Mouse (Mus musculus) ZHBTc4 (cell line): ENCODE results near the gene Kyat3.
"Not testable (repeated sequence)": the region's sequence is repeated elsewhere in the genome, so short reads cannot be mapped to it uniquely, and the experiment has no call there.

ENCODE experiments used
- DNase-seq: peaks from one replicate; pipeline ENCODE4 v3.0.0-alpha.2; 2011; ENCODE audit warnings: low read depth, low spot score

Gene Kyat3

DNA sequence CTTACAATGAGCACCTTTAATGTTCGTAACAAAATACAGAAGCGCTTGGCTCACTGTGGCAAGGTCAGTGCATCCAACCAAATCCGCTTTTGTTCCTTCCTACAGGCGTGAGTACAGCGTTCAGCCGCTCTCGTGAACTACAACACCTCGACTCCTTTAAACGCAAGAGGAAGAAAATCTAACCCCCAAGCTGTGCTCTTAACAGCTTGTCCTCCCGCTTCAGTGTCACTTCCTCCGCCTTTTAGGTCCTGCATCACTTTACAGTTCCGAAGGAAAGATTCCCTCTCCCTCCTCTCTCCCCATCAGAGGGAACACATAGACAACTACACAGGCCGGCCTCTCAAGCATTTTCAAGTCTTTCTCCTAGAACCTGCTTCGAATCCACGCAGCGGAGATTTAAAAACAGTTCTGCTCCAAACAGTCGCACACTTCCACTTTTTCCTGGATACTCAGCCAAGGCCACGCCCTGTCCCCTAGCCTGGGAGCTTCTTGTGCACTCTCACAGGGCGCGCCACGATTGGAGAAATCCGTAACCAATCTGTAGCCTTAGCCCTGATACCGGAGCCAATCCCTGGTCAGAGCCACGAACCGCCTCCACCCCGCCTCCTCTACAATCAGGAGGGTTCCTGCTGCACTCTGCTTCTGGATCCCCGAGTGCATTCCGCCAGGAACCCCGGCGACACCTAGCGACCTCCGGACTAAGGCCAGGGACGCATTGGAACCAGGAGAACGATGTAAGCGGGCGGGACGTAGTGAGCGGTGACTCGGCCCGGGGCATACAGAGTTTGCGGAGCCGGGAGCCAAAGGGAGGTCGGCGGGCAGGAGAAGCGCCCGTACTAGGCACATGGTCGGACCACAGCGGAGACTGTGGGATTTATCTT is at the start of gene Kyat3:
Gene Kyat3, plus strand, starts transcription at position 610 of the 881 bp plus-strand sequence.
- DNase-seq: peak; percentile 99

DNA sequence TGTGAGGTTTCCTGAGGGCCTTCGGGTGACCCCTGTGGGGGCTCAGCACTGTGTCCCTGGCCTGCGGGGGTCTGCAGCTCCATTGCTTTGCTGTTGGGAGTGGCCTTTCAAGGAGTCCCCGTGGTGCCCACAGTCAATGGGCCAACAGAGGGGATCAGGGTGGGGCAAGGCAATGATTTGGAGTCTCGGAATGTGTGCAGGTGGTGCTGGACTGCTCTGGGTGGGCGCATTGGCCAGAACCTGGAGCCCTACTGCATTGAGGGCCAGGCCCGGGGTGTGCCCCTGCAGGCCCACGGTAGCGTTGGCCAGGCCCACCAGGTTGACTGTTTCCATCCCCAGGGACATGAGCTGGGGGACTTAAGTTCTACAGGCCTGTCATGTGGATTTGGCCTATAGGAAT is 36.1 kb upstream of the Kyat3 start:
- no peak for DNase-seq

DNA sequence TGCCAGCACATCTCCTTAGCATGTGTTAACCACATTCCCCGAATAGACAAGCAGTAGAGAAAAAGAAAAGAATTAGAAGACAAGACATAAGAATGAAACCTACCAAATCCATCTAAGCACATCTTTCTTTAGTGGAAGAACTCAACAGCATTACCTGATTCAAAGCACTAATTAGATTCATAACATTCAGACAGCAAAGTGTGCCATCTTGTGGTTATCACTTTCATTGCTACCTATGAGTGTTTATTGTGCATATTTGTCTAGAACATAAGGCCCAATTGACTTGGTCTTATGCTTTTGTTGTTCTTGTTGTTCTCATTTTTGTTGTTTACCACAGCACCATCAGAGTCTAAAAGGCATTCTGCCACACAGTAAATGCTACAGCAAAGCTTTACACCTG is 26.2 kb upstream of the Kyat3 start:
- peak; percentile 43 for DNase-seq

DNA sequence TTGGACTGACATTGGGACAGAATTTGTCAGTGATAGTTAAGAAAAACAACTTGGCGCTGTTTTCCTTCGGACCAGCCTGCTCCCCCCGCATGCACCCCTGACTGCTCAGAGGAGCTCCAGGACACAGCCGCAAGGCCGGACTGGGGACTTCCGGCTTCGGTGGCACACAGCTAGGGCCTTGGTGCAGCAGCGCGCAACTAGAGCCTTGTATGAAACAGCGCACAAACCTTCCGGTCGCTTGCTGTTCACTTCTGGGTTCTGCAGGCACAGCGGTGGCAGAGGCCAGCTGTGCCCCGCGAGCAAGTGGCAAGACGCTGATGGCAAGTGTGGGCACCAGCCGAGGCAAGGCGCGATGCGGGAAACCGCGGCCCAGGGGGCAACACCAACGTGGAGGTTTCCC is 12.9 kb upstream of the Kyat3 start:
- peak; percentile 68 for DNase-seq

DNA sequence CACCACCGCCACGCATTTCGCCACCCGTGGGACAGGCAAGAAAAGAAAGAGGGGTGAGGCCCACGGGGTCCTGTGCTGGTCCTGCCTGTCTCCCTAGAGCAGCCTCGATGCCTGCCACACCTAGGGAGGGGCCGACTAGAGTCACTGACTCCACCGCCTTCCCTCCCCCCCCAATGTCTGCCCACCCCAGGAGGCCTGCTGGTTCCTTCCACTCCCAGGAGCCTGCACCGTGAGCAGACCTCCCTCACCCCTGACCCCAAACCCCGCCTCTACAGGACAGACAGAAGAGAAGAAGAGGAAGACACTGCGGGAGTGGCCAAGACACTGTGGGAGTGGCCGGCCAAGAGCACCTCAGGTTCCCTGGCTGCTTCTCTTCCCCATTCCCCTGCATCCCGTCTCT is 12.5 kb upstream of the Kyat3 start:
- DNase-seq: peak; percentile 89

DNA sequence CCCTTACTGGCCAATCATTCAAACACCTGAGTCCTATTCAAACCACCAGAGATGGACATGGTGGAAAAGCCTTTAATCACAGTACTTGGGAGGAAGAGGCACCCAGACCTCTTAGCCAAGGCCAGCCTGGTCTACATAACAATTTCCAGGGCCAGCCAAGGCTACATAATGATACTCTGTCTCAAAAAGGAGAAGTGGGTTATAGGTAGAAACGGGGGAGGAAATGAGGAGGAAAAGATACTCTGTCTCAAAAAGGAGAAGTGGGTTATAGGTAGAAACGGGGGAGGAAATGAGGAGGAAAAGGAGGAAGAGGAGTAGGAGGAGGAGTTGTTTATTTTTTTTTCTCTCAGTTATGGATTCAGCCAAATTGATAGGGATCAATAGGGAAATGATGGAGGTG is 4.3 kb upstream of the Kyat3 start:
- no peak for DNase-seq

DNA sequence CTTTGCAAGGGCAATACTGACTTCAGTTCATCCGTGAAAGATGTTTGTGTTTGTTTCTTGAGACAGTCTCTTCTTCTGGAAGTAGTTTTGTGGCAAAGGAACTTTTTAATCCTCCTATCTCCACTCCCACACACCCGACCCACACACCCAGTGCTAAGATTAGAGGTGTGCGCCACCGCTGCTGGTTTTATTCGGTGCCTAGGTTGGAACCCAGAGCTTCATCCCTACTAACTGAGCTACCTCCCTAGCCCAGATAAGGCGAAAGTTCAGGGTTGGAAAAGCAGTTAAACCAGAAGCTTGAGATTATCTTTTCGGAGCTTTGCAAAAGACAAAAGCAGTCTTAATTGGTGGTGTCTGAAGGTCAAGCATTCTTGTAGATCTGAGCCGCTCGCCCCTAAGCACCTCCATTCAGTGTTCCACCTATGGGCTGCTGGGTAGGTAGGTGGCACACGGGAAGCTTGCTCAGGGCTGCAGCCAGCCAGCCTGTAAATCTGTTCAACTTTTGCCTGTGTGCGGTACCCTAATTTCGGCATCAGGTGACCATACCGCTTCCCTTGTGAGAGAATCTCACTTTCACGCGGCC is 647 bp downstream of the Kyat3 start:
- peak; percentile 39 for DNase-seq

DNA sequence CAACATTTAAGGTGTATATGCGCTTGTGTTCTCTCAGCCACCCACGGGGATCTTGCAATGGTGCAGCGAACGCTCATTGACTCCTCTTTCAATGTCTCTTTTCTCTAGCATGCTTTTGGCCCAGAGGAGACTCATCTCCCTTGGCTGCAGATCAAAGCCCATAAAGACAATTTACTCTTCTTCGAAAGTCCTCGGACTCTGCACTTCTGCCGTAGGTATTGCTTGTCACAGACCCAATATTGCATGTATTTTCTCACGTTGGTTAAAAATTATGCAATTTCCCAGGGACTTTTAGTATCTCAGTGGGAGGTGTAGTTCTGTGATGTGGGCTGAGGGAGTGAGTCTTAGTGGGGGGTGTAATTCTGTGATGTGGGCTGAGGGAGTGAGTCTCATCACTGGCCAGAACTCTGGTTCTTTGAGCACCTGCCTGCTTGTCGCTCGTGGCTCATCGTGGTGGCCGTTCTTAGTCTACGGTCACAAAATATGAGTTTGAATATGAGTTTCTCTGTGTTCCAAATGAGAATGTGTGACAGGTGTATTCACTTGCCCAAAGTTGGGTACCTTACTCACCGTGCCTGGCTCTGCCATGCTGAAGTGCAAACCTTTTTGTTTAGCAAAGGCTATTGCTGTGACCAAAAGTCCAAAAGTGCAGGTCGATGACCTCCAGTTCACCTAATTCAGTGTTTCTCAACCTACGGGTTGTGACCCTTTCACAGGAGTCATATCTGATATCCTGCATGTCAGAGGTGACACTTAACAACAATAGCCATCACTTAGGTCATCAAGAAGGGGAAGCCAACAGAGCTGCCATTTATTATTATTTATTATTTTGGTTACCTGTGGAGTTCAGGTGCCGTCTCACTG is 6.0 kb downstream of the Kyat3 start:
- no peak for DNase-seq

DNA sequence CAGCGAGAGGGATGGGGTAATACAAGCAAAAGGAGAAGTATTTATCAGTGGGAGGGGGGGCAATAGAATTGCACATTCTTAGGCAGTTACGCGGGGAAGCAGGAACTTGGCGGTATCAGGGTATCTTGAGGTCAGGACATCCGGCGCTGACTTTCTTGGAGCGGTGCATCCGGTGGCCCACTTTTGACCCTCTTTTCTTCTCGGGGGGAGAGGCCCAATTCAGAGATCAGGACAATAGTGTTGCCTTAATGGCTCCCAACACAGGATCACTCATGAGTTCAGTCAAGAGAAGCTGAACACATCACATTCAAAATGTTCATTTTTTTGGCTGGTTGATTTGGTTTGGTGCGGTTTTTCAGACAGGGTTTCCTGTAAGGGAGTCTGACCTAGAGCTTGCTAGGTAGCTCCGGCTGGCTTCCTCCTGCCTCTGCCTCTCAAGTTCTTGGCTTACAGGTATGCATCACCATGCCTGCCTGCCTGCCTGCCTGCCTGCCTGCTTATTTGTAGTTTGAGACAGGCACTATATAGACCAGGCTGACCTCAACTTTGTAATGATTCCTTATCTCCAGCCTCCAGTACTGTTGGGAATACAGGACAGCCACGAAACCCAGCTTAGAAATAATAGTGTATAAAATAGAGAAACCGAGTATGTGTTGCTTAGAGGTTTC is 7.5 kb downstream of the Kyat3 start:
- not testable (repeated sequence) for DNase-seq

DNA sequence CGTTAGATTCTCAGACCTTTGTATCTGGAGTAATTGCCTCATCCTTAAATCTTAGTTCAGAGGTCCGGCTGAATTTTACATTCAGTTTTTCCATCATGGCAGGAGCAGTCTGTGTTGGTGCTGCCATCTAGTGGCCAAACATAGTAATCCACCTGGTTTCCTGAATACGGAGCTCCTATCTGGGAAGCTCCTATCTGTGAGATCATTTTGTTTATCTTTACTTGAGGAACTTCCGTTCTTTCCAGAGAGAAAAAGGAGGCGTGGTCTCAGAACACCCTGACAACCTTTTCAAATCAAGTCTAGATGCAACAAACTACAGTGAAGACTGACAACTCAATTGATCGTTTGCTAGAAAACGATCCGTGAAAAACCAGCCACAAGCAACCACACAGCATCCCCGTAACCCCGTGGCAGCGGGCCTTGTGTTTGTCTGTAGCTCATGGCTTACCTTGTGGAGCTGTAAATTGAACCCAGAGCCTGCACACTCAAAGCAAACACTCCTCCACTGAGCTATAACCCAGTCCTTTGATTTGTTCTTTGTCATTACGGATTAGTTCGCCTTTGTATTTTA is 8.1 kb downstream of the Kyat3 start:
- peak; percentile 85 for DNase-seq

DNA sequence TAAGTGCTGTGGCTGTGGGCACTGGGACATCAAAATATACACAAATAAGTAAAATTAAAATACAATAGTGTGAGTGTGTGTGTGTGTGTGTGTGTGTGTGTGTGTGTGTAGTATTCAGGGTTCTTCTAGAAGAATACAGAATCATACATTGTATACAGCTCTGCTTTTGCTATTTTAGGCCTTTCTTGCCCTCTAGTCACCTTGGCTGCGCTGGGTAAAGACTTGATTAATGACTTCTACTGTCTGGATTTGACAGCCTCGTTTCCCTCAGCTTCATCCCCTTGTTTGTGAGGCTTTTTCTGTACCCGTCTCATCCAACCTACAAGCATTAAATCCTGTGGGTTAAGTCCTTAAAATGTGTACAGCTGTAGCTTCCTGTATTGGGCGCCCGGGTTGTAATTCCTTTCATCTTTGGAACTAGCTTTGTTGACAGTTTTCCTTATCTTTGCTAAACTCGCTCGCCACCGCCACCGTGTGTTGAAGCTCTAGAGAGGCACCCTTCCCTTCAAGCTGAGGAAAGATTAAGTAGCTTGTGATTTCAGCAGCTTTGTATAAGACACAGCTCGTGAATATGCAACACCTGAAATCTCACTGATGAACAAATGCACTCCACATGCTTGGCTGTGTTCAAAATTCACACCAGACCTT is 9.6 kb downstream of the Kyat3 start:
- peak; percentile 74 for DNase-seq

DNA sequence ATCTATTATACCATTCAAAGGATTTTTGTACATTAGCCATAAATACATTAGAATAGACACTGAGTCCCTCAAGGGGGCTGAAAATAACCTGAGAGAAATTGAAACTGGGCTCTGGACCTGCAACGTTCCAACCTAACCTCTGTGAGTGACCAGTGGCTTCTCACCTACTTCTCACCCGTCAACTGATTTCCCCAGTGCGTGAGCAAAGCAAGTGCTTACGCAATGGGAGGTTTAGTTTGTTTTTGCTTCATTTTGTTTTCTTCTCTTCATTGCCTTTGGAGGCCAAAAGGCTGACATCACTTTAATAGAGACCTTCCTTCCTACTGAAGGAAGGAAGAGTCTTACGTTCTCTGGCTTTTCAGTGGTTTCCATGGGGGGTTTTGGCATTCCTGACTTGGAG is 10.5 kb downstream of the Kyat3 start:
- no peak for DNase-seq

DNA sequence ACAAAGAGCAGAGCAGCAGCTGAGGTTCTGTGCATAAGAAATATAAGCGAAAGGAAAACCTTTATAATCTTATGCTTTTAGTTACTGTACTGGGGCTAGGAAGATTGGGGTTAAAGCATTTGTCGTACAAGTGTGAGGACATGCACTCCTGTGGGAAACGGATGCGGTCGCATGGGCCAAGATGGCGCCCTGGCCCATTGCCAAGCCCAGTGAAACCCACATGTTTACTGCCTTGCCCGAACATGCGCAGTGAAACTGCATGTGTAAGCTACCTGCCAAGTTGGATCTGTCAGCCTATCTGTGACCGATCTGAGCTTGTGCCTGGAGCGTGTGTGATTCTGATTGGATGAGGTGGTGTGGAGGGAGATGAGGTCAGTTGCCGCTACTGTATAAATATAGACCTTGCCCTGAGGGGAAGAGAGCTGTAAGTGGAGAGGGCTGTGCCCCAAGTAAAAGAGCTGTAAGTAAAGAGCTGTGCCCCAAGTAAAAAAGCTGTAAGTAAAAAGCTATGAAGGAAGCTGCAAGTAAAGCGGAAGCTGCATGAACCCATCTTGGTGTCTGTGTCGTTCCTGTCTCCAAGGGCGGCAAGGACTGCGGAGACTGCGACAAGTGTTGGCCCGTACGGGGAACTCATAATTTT is 11.7 kb downstream of the Kyat3 start:
- DNase-seq: not testable (repeated sequence)

DNA sequence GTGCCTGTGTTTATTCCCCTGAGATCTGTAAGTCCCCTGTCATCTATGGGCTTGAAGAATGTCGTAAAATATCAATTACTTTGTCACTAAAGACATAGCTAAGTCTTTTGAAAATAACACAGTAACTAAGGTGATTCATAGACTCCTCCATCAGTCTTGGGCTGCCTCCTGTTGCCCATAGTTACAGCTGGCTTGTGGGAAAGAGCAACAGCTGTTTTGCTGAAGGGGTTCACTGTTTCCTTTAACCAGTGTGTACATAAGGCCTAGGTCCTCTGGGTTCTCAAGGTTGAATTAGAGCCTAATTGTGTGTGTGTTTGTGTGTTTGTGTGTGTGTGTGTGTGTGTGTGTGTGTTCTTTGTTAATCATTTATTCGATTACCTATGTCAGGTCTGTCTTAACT is 24.6 kb downstream of the Kyat3 start:
- DNase-seq: no peak

DNA sequence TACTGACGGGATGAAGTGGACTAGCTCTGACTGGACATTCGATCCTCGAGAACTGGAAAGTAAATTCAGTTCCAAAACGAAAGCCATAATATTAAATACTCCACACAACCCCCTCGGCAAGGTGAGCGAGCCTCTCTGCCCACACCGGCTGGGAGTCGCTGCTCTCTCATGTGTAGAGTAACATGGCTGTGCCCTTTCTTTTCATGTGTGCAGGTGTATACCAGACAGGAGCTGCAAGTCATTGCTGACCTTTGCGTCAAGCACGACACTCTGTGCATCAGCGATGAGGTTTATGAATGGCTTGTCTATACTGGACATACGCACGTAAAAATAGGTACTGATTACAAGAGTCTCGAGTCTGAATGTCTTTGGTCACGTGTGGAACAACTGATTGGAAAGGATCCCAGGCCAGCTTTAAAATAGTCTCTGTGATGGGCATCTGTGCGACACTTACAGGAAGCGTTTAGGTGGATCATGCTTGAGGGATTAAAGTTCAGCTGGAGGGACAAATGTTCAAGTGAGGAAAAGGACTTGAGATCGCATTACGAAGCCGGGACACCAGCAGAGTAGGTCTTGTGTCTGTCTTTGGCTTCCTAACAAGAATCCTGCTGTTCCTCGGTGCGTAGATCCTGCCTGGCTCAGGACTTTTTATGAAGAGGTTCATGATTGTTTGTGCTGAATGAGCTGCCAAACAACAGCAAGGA is 25.3 kb downstream of the Kyat3 start:
- no peak for DNase-seq

DNA sequence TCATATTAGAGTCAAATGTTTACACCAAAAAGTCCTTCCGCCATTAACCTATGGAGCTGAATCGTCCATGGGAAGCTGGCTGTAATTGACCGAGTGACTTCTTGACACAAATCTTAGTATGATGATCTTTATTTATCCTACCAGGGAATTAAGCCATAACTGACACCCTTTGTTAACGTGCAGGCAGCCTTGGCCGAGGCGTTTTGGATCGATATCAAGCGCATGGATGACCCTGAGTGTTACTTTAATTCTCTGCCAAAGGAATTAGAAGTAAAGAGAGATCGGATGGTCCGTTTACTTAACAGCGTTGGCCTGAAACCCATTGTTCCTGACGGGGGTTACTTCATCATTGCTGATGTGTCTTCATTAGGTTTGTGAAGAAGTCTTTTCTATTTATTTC is 33.4 kb downstream of the Kyat3 start:
- DNase-seq: no peak

DNA sequence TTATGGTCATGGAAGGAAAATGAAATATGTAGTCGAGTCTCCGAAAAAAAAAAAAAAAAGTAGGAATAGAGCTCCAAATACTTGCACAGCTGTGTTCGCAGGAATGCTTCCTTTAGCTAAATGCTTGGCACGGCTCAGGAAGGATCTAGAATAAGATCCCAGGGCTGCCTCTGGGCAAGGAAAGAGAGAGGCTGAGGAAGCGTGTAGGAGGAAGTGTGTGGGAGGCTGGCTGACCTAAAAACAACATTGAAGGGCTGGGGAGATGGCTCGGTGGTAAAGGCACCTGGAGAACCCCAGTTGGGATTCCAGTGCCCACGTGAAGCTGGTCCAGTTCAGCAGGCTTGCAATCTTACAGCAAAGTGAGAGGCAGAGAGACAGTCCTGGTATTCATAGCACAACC is 40.0 kb downstream of the Kyat3 start:
- DNase-seq: no peak

DNA sequence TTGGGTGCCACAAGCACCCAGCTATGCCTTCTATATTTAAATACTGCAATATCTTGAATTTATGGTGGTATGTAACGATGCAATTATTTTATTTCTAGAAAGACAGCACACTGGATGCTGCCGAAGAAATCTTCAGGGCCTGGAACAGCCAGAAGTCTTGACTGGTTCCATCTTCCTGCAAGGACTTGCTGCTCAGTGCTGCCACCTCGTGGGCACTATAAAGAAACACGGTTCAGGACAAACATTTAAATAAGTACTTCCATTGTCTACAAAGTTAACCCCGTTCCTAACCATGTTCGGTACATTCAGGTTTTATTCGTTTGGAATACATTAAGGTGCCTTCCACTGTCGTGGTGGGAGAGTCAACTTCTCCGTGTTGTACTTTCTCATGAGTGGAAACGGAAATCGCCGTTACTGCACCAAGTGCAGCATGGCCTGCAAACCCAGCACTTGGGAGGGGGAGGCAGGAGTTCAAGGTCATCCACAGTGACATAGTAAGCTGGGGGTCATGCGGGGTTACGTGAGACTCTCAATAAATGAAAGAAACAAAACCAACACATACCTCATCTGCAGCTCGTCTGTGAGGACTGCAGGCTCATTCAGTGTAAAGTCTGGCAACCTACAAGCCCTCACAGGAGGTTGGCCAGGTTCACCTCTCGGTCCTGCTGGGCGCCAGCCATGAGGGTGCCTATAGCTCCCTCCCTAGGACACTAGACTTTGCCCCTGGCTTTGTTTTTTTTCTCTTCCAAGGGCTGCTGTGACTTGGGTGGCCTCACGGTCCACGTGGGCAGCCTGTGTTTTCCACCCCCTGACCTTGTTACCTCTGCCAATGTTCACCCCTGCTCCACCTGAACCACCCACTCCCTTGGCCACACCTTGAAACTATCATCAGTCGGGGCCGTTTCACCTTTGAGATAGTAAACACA is 43.4 kb downstream of the Kyat3 start:
- peak; percentile 90 for DNase-seq

DNA sequence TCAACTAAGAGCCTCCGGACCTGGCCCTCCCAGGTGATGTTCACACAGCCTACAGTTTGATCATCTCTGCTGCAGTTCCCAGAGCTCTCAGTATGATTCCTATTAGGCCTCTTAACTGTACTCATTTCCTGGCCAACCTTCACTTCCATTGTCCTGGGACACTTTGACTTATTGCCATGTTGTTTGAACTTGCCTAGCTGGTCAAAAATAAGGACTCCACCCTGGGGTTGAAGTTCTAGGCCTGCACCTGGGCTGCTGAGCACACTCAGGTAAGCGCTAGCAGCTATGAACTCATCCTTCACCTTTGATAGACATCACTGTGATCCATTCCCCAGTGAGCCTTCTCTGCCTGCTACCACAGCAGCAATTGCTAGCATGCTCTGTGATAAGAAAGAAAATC is 44.2 kb downstream of the Kyat3 start:
- no peak for DNase-seq
